Mouse (Mus musculus): ENCODE results near the gene Hoxa6.

DNA sequence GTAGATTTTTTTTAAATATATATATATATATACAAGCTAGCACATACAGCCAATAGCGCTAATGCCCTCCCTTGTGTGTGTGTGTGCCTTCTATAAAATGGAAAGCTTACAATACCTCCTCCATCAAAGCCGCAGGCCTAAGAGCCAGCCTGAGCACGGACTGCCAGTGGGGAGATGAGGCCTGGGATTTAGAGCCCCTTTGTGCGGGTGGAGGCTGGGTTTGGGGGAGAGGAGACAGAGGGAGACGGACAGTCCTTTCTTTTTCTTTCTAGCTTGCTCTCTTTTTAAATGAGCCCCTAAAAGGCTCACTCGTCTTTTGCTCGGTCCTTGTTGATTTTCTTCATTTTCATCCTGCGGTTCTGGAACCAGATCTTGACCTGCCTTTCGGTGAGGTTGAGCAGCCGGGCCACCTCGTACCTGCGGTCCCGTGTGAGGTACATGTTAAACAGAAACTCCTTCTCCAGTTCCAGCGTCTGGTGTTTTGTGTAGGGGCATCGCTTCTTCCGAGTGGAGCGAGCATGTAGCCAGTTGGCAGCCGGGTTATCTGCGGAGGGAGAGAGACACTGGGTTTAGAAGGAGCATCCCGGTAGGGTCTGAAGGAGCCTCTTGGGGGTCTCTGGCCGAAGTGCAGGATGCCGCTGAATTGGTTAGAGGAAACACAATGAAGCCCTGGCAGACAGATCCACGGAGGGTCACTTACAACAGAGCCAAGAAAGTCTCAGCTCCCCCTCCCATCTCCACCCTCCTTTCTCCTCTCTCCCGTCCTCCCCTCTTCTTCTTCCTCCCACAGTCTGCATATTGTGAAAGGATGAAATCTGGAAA lies 15.6 kb upstream of the Hoxa6 start:
- TF ChIP-seq POLR2A (IDR thresholded peaks at IDR 0.05; ENCODE audit: borderline replicate concordance, extremely low read depth, low read depth, low read length) = no peak
- TF ChIP-seq CTCF (IDR thresholded peaks at IDR 0.05; ENCODE audit: insufficient read depth, low read length) = no peak

All from lung, adult 2 months (tissue).